Mouse (Mus musculus) neural tube, embryonic 14.5 days (tissue): ENCODE results near the gene Mrto4. TPM values are rescaled to one million over a fixed set of nuclear protein-coding genes. Genes with fewer than 3 reads are reported as not detected.

Experiments
- ATAC-seq: fragments of 200-750 bp; cut with Nextera tagmentation; 2 replicates; pipeline ENCODE4 v1.8.0; 2017; ENCODE audit warnings: low read depth, mild to moderate bottlenecking, moderate TSS enrichment, moderate library complexity
- H3K27ac ChIP-seq: fragments of 300-500 bp; sonication (generic); 2 replicates; pipeline ENCODE4 v1.5.1; 2014; ENCODE audit warnings: low read depth, mild to moderate bottlenecking, control low read depth, low read length, moderate library complexity, mixed read lengths
- H3K27me3 ChIP-seq: fragments of 300-500 bp; sonication (generic); 2 replicates; pipeline ENCODE4 v1.6.1; 2014; ENCODE audit warnings: low read length; ENCODE audit not compliant: control insufficient read depth, insufficient read depth
- H3K36me3 ChIP-seq: fragments of 300-500 bp; sonication (generic); 2 replicates; pipeline ENCODE4 v1.6.1; 2014; ENCODE audit warnings: low read length, mixed read lengths; ENCODE audit not compliant: control insufficient read depth, insufficient read depth
- H3K4me1 ChIP-seq: fragments of 300-500 bp; sonication (generic); 2 replicates; pipeline ENCODE4 v1.6.1; 2014; ENCODE audit warnings: low read length; ENCODE audit not compliant: control insufficient read depth, insufficient read depth
- H3K4me2 ChIP-seq: fragments of 300-500 bp; sonication (generic); 2 replicates; pipeline ENCODE4 v1.6.1; 2014; ENCODE audit warnings: mild to moderate bottlenecking, low read depth, low read length, control low read depth
- H3K4me3 ChIP-seq: fragments of 300-500 bp; sonication (generic); 2 replicates; pipeline ENCODE4 v1.5.1; 2014; ENCODE audit warnings: low read depth, low read length, control low read depth, mixed read lengths
- H3K9ac ChIP-seq: fragments of 300-500 bp; sonication (generic); replicated peaks from 2 replicates; pipeline ENCODE4 v1.6.1; 2014; ENCODE audit warnings: low read depth, mild to moderate bottlenecking, control low read depth, low read length, mixed read lengths
- H3K9me3 ChIP-seq: fragments of 300-500 bp; sonication (generic); 2 replicates; pipeline ENCODE4 v1.6.1; 2016; ENCODE audit warnings: low read length; ENCODE audit not compliant: control insufficient read depth
- WGBS: fragments of 180-500 bp; shearing (Covaris S2); extraction: QIAGEN DNeasy Blood & Tissue Kit; methylation state at CpG from one replicate; pipeline ENCODE4 v1.1.7; 2014; 5-methylcytosine and 5-hydroxymethylcytosine counted together
- microRNA-seq: library from miRNA; unstranded; fragments of <30 nt; microRNA quantifications from one replicate; pipeline ENCODE4, GENCODE M21; 2016
- polyA plus RNA-seq: library from polyadenylated mRNA; unstranded; fragments of >200 nt; fragmentation: Nextera tagmentation; extraction: Ambion mirVana; gene quantifications from 2 replicates; pipeline ENCODE4 v1.2.1, GENCODE M21; 2014

Gene Mrto4
- polyA plus RNA-seq, 1 experiment from 2014 or later, result 77.4 TPM

GRCm38 (mm10) chr4:139309651-139310050 is 42.7 kb downstream of the Mrto4 start:
- Histone ChIP-seq H3K4me3 (peak overlapping the region; percentile 88), H3K27ac (no peak overlapping the region), H3K4me1 (peaks cover 15% of the 10 kb centered on the region), H3K27me3 (no peaks in the 10 kb centered on the region), H3K4me2 (peak overlapping the region; percentile 97), H3K9ac (peak overlapping the region; percentile 79), H3K36me3 (peaks cover 4% of the 10 kb centered on the region; the same call in 1 of the 2 replicates), H3K9me3 (no peaks in the 10 kb centered on the region)
- no peak for ATAC-seq
- 17% methylated on average over 6 of the region's 6 CpGs for WGBS

GRCm38 (mm10) chr4:139307916-139308315 is 44.5 kb downstream of the Mrto4 start:
- 79% methylated on average over 5 of the region's 5 CpGs for WGBS
- Histone ChIP-seq H3K36me3 (no peaks in the 10 kb centered on the region), H3K4me3 (no peak overlapping the region), H3K9me3 (no peaks in the 10 kb centered on the region), H3K4me1 (peaks cover 15% of the 10 kb centered on the region), H3K9ac (no peak overlapping the region), H3K4me2 (no peak overlapping the region), H3K27ac (no peak overlapping the region), H3K27me3 (no peaks in the 10 kb centered on the region)
- no peak for ATAC-seq

- Histone ChIP-seq H3K36me3 (peaks cover 7% of the 10 kb centered on the region), H3K4me1 (peaks cover 6% of the 10 kb centered on the region), H3K4me2 (no peak overlapping the region), H3K27me3 (no peaks in the 10 kb centered on the region), H3K27ac (no peak overlapping the region), H3K9me3 (no peaks in the 10 kb centered on the region), H3K4me3 (no peak overlapping the region), H3K9ac (no peak overlapping the region)
- ATAC-seq, result no peak
- WGBS, result 97% methylated on average over 3 of the region's 3 CpGs
Measured at GRCm38 (mm10) chr4:139305521-139305920, 46.9 kb downstream of the Mrto4 start.

GRCm38 (mm10) chr4:139302241-139302640 is 50.1 kb downstream of the Mrto4 start:
- H3K4me2 ChIP-seq, result no peak overlapping the region
- no peak overlapping the region for H3K9ac ChIP-seq
- no peaks in the 10 kb centered on the region for H3K27me3 ChIP-seq
- no peaks in the 10 kb centered on the region for H3K9me3 ChIP-seq
- H3K4me3 ChIP-seq, result no peak overlapping the region
- peaks cover 12% of the 10 kb centered on the region for H3K36me3 ChIP-seq
- no peak overlapping the region for H3K27ac ChIP-seq
- 66% methylated on average over 5 of the region's 5 CpGs for WGBS
- ATAC-seq, result no peak
- no peaks in the 10 kb centered on the region for H3K4me1 ChIP-seq

GRCm38 (mm10) chr4:139301780-139302179 is 50.6 kb downstream of the Mrto4 start:
- Histone ChIP-seq H3K4me3 (no peak overlapping the region), H3K27me3 (no peaks in the 10 kb centered on the region), H3K4me2 (no peak overlapping the region), H3K4me1 (no peaks in the 10 kb centered on the region), H3K9ac (no peak overlapping the region), H3K9me3 (no peaks in the 10 kb centered on the region), H3K27ac (no peak overlapping the region), H3K36me3 (peaks cover 12% of the 10 kb centered on the region)
- no peak for ATAC-seq
- 92% methylated on average over 8 of the region's 8 CpGs for WGBS

GRCm38 (mm10) chr4:139298671-139299366 is 53.6 kb downstream of the Mrto4 start:
- Histone ChIP-seq H3K4me2 (no peak overlapping the region), H3K27ac (no peak overlapping the region), H3K9ac (no peak overlapping the region), H3K4me3 (no peak overlapping the region), H3K9me3 (no peaks in the 10 kb centered on the region), H3K4me1 (no peaks in the 10 kb centered on the region), H3K36me3 (peaks cover 12% of the 10 kb centered on the region), H3K27me3 (no peaks in the 10 kb centered on the region)
- no peak for ATAC-seq
- WGBS, result 85% methylated on average over 12 of the region's 12 CpGs

- no peak for ATAC-seq
- 90% methylated on average over 4 of the region's 4 CpGs for WGBS
- Histone ChIP-seq H3K36me3 (peaks cover 12% of the 10 kb centered on the region), H3K4me2 (no peak overlapping the region), H3K27ac (no peak overlapping the region), H3K4me1 (no peaks in the 10 kb centered on the region), H3K4me3 (no peak overlapping the region), H3K9ac (no peak overlapping the region), H3K9me3 (no peaks in the 10 kb centered on the region), H3K27me3 (no peaks in the 10 kb centered on the region)
Measured at GRCm38 (mm10) chr4:139297566-139297965, 54.8 kb downstream of the Mrto4 start.

Small RNAs within 50 kb of the gene (microRNA-seq; reads per million reads assigned to microRNA genes)
- 1.4 reads per million for gene Gm24245
- not detected for gene Gm25732

Other genes with a start within 250 kb of the Mrto4 start
- 415 and 417 TPM in 2 replicates for gene Minos1, start 221.5 kb downstream of the Mrto4 start, polyA plus RNA-seq
- gene Capzb, start 159.7 kb downstream of the Mrto4 start, polyA plus RNA-seq, result 218 and 249 TPM in 2 replicates
- gene Pqlc2, start 41.9 kb downstream of the Mrto4 start, polyA plus RNA-seq, result 12.7 and 16.2 TPM in 2 replicates
- gene Akr7a5, start 41.8 kb downstream of the Mrto4 start, polyA plus RNA-seq, result 52.8 and 55.5 TPM in 2 replicates
- gene Emc1, start within 50 bp of the Mrto4 start, polyA plus RNA-seq, result 42.4 and 44.8 TPM in 2 replicates
- 99.2 and 109 TPM in 2 replicates for gene Ubr4, start within 50 bp of the Mrto4 start, polyA plus RNA-seq
- 7.2 TPM in 2 replicates for gene Iffo2, start 178.0 kb upstream of the Mrto4 start, polyA plus RNA-seq